Mouse (Mus musculus) CD4-positive helper T cell, adult 2 months (primary cell): ENCODE measurements around the gene Gm13420.
"Not testable (repeated sequence)": the region's sequence is repeated elsewhere in the genome, so short reads cannot be mapped to it uniquely, and the experiment has no call there.

Experiments
- DNase-seq: peaks from one replicate; pipeline ENCODE4 v3.0.0-alpha.2; 2012; ENCODE audit warnings: low read depth, missing footprints, low spot score

Gene Gm13420

GRCm38 (mm10) chr2:29738799-29739198 is 12.7 kb downstream of the Gm13420 start:
- DNase-seq: no peak

DNA sequence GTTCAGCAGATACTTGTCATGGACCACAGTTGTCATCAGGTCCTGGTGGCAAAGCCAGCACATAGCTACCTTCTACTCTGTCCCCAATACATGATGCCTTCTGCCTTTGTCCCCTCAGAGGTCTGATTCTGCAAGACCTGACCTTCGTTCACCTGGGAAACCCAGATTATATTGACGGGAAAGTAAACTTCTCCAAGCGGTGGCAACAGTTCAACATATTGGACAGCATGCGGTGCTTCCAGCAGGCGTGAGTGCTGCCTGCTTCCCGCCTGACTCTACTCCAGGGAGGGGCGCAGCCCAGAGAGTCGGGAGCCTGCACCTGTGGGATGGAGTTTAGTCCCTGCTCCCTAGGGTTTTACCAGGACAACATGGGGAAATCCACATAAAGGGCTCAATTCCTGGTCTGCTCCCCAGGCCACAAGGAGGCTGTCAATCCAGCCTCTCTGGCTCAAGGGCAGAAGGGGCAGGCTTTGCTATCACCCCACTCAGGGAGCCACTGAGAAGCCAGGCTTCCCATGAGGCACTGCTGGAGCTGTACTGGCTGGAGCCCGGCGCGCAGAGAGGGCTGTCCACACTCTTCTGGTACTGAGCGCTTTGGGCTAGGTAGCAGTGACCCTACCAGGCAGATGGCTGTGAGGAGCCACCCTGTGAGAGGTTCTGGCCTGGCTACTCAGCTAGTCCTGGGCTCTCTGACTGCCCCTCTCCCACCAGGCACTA is 14.1 kb downstream of the Gm13420 start:
- DNase-seq: no peak

GRCm38 (mm10) chr2:29735708-29736107 is 15.8 kb downstream of the Gm13420 start:
- no peak for DNase-seq

GRCm38 (mm10) chr2:29733348-29733747 is 18.1 kb downstream of the Gm13420 start:
- DNase-seq: no peak

GRCm38 (mm10) chr2:29732559-29732958 is 18.9 kb downstream of the Gm13420 start:
- no peak for DNase-seq

GRCm38 (mm10) chr2:29731545-29731944 is 19.9 kb downstream of the Gm13420 start:
- peak; percentile 30 for DNase-seq

- DNase-seq: no peak
These were observed 22.0 kb downstream of the Gm13420 start for GRCm38 (mm10) chr2:29729500-29729899.

GRCm38 (mm10) chr2:29724664-29725365 is 26.7 kb downstream of the Gm13420 start:
- DNase-seq: peak; percentile 71

GRCm38 (mm10) chr2:29723132-29723531 is 28.4 kb downstream of the Gm13420 start:
- no peak for DNase-seq

GRCm38 (mm10) chr2:29718581-29718980 is 32.9 kb downstream of the Gm13420 start:
- DNase-seq: peak; percentile 29

DNA sequence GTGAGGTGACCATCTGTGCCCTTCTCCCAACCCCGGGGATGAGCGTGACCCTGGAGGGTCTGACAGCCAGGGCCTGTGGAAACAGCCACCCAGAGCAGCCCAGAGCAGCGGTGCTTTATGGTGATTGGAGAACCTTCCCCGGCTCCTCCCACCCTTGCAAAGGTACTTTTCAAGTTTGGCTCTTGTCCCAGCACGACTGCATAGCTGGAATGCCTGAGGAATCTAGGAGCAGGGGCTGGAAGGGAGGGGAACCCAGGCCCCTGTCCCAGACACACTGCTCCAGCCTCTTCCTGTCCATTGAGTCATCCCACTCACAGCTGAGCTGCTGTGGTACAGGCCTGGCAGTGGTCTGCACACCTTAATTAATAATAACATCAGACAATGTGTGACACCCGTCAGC is 34.8 kb downstream of the Gm13420 start:
- no peak for DNase-seq

- no peak for DNase-seq
These were observed 35.3 kb downstream of the Gm13420 start for GRCm38 (mm10) chr2:29716143-29716542.

DNA sequence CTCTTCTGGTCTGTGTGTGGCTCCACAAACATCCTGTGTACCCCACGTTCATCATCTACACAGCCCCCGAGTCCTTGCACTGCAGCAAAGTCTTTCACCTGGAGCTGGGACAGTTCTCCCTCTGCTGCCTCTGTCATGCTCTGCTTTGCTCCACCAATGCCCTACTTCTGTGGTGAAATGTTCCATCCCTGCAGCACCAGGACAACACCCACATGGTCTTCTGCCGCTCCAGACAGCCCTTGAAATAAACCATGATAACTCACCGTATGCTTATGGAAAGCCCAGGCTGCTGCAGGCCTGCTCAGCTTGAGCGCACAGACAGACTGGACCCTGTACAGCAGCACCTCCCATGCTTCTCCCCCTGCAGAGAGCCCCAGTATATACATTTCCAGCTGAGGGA is 37.4 kb downstream of the Gm13420 start:
- no peak for DNase-seq

DNA sequence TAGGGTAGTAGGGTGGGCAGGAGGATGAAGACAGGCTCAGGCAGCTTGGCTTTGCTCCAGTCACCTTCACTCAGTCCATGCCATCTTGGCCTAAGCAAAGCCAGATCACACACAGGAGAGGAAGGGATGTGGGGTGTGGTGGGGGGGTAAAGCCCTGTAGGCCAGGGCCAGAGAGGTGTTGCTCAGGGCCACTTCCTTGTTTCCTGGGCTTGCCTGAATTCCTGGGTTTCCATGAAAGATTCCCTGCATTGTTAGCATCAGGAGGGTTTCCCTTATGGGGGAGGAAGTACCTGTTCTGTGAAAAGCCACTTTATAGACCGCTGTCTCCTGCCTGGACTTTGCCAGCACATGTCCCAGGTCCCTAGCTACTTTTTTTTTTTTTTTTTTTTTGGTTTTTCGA is 38.0 kb downstream of the Gm13420 start:
- no peak for DNase-seq

GRCm38 (mm10) chr2:29711877-29712276 is 39.6 kb downstream of the Gm13420 start:
- DNase-seq: no peak

DNA sequence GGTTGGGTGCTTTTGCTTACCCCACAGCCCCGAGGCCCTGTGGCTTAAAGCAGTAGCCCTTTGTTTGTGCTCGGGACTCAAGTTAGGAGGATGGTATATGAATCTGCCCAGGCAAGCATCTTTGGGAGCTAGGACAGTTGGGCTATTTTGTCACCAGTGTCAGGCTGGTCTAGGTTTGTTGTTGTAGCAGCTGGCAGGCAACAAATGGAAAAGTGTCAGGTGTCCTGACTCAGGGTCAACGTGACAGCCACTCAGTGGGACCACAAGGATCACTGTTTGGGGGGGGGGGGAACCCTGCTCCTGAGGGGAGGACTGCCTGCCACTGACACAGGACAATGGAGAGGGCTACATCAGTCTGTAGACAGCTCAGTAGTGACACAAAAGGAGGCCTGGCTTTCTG is 40.4 kb downstream of the Gm13420 start:
- DNase-seq: no peak

DNA sequence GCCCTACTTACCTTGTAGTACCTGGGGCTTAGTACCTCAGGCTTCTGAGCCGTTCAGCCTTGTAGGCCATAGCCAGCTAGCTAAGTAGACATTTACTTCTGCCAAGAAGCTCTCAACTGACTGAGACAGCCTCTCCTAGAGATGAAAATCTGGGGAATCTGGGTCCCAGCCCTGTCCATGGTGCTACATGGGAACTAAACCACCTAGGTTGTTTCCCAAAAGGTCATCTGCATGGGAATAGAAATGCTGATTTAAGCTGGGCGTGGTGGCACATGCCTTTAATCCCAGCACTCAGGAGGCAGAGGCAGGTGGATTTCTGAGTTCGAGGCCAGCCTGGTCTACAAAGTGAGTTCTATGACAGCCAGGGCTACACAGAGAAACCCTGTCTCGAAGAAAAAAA is 43.3 kb downstream of the Gm13420 start:
- not testable (repeated sequence) for DNase-seq

DNA sequence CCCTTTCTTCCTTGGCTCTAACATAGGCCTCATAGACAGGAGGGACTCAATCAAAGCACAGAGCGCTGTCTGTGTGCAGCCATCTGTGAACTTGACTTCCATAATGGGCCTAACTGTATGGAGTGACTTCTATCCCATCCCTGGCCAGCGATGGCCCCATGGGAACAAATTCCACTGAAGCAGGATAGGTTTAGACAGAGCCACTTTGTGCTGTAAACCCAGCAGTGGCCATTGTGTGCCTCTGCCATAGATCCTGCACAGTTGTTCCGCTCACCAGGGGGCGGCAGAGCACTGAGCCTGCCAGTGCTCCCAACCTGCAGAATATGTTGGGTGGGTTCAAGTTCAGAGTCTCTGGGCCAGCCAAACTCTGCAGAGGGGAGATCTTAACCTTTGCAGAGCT is 43.8 kb downstream of the Gm13420 start:
- DNase-seq: peak; percentile 36

DNA sequence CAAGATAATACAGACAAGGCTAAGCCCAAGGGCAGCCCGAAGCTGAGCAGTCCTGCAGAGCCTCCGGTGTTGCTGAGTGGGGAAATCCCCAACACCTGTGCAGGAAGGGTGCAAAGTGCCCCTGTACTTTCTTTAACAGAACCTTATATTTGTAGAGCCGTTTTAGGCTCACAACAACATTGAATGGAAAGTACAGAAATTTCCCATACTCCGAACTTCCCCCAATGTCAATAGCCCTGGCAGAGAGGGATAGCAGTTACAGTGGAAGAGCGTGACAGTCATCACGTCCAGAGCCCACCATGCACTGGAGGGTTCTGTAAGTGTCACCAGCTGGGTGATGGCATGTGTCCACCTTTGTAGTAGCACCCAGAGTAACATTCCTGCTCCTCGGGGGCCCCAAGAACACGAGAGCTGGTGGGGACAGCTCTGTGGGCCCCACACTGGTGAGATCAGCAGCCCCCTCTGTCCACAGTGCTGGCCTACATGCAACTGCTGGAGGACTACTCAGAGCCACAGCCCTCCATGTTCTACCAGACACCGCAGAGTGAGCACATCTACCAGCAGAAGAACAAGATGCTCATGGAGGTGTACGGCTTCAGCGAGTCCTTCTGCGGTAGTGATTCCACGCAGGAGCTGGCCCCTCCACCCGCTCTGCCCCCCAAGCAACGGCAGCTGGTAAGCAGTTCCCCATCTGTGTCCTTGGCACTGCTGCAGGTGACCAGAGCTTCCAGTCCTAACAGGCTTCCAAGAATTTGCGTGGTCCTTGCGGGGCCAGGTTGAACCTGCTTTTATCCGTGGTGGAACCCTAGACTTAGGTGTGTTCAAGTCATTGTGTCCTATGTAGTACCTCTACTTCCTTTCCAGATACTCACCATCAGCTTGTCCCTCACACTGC is 44.5 kb downstream of the Gm13420 start:
- peak; percentile 26 for DNase-seq

GRCm38 (mm10) chr2:29705493-29705892 is 46.0 kb downstream of the Gm13420 start:
- DNase-seq: no peak

DNA sequence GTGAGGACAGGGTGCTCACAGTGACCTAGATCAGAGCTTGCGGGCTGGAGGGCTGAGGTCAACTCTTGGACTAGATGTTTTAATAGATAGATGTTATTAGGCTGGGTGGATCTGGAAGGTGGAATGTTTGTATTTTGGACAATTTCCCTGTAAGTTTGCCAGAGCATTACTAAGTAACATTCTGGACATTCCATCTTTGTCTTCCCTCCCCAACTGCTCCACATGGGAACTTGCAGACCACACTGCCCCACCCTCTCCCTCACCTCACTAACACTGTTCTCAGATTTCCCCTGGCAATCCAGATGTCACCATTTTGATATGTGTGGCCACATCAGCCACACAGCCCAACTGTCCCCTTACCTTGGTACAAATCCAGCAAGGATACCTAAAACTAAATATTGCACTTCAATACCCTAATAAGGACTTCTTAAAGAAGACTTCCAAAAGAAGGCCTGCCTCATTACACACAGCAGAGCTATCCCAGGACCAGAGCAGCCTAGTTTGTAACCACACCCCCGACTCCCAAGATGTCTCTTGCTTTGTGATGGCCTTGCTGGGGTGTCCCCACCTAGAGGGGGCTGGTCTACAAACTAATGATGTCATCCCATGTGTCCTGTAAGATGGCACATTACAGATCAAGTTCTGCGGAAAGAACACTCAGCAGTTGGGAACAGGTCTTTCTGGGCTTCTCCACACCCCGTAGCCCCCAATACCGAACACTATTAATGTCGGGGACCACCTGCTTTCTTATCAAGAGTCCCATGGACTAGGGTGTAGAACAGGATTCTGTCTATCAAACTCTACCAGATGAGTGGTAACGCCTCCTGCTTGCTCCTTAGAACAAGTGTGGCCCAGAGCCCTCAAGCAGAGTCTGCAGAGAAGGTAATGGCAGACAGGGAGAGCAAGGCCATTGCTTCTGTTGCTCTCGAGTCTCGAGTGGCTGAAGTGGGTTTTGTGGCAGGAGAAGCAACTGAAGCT is 48.1 kb downstream of the Gm13420 start:
- no peak for DNase-seq
